Mouse (Mus musculus): ENCODE measurements around the gene Nrxn3. TPM values are rescaled to one million over a fixed set of nuclear protein-coding genes. Genes with fewer than 3 reads are reported as not detected.

Gene Nrxn3
- total RNA-seq, 2 experiments from 2014 or later, result 0.51 to 0.55 TPM

DNA sequence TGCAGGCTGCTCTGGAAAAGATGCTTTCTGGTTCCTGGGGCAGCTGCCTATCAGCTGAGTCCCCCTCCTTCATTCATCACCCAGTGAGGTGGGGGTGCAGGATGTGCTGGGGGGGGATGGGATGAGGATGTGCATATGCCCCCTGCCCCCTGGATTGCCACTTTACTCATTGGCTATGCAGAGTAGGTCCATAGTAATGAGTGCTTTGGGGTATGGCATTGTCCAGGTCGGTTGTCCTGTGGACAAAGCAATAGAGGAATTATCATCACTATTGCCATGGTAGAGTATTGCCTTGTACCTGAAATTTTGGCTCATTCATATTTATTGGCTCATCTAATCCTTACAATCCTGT lies 79.0 kb downstream of the Nrxn3 start:
- intact Hi-C loops (cut with DNase I; ENCODE audit: low total_unique reads), result no loop called here
- no peak for DNase-seq

DNA sequence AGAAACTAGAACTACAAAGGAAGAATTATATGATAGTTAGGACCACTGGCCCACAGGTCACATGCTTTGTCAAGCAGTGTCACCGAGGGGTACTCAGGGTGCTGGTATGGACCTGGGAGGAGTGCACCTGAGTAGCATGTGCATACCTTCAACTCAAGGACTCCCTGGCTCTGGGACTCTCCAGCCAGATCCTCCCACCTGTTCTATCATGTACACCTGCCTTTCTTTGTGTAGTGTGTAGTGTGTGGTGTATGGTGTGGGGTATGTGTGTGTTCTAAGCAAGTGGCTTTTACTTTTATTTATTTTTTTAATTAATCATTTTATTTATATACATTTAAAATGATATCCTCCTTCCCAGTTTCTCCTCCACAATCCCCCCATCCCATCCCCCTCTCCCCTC lies 86.3 kb downstream of the Nrxn3 start:
- no peak for DNase-seq
- intact Hi-C loops (cut with DNase I; ENCODE audit: low total_unique reads), result no loop called here

DNA sequence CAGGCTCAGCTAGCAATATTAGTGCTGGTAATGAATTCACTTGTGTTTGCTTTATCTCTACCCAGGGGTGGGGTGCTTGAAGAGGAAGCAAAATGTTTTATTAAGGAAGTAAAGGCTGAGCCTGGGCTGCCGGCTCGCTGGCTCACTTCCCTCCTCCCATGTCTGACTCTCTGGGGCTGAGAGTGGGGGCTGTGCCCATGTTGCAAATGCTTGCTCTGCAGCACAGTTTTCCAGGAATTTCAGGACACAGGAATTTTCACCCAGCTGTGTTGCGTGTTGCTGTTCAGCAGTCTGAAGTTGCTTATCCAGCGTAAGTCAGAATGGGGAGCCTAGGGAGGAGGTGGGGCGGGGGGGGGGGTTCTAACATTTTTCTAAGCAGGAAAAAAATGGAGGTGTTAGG lies 89.5 kb downstream of the Nrxn3 start:
- intact Hi-C loops (cut with DNase I; ENCODE audit: low total_unique reads), result no loop called here
- peak; percentile 19 for DNase-seq

DNA sequence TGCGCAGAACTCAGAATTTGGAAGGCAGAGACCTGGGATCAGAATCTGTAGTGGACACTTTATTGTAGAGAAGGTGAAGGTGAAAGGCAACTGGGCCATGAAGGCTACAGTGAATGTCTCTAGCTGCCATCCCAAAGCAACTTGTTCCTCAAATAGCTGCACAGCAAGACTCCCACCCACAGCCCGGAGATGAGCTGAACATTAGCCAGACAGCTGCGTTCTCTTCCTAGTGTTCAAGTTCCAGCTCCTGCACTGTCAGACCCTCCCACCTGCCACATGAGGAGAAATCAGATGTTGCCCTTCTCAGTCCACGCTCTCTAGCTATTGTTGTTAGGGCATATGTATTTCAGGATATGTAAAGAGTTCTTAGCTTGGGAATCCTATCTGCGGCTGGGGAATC lies 94.2 kb downstream of the Nrxn3 start:
- intact Hi-C loops (cut with DNase I; ENCODE audit: low total_unique reads), result no loop called here
- no peak for DNase-seq

DNA sequence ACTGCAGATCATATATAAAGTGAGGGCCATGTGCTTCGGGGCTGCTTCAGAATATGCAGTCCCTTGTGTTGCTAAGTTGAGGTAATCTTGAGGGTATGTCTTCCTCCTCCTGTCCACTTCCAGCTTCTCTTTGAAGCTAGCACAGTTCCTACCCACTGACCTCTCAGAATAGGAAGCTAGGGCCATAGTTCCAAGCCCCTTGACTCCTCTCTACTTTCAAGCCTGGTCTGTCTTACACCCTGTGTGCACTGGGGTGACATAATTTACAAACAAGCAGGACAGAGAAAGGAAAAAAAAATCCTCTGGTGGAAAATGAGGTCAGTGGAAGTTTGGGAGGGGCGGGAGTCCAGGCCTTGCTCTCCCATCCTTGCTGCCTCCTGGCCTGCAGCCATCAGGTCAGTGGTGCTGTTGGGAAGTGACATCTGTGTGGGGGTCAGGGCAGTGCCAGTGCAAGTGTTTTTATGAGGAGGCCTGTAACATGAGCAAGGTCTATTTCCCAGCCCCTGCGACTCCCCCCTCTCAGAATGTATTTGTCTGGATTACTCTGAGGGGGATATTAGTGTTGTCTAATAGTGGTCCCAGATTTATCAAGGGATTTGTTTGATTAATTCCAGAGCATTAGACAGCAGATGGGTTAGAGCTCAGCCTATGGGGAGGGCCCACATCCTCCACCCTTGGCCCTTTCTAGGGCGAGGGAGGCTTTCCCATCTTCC lies 96.1 kb downstream of the Nrxn3 start:
- peak; percentile 61 for DNase-seq
- intact Hi-C loops (cut with DNase I; ENCODE audit: low total_unique reads), result no loop called here

DNA sequence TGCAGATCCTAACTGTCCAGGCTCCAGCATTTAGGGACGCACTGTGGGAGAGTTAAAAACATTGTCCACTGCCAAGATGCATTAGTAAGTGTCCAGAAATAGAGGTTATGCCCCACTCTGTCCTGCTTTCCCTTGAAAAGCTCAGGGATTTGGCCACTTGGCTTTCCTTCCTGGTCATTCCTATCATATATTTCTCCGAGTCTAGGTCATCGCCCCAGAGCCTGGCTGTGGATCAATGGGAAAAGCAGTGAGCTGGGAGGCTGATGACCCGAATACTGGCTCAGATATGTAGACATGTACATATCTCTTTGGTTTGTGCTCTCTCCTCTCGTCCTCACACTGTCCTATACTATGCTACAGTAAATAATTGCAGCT lies 96.6 kb downstream of the Nrxn3 start:
- no peak for DNase-seq
- intact Hi-C loops (cut with DNase I; ENCODE audit: low total_unique reads), result no loop called here

DNA sequence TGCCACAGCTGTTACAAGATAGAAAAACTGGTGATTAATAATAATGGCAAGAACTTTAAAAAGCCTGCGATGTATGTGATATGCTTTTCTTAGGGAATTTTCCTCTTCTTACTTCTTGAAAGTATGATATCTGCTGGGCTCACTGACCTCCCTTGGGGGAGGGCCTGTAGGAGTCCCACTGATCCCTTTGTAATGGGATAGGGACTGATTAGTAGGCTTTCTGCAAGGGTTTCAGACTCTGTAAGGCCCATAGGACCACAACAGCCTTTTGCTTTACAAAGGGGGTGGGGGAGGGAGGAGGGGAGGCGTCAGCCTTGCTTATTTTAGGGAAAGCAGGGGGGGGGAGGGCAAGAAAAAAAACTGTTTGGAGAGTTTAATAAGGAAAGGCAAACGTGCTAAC lies 97.5 kb downstream of the Nrxn3 start:
- no peak for DNase-seq
- intact Hi-C loops (cut with DNase I; ENCODE audit: low total_unique reads), result no loop called here

DNA sequence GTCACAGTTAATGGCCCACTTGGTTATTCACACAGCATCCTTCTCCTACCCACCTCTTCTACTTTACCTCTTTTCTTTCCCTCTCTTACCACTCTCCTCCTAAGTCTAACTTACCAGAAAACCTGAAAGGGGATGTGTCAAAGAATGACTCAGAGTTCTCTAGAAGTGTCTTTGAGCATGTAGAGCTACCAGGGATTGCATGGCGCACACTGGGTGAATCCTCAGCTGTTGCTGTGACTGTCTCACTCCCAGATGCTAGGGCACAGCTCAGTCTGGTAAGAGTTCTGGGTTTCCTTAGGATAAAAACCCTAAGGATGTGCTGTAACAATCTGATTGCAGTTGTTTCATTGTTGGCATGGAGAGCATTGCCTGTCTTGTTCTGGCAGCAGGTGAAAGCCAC lies 108.2 kb downstream of the Nrxn3 start:
- intact Hi-C loops (cut with DNase I; ENCODE audit: low total_unique reads), result no loop called here
- no peak for DNase-seq

DNA sequence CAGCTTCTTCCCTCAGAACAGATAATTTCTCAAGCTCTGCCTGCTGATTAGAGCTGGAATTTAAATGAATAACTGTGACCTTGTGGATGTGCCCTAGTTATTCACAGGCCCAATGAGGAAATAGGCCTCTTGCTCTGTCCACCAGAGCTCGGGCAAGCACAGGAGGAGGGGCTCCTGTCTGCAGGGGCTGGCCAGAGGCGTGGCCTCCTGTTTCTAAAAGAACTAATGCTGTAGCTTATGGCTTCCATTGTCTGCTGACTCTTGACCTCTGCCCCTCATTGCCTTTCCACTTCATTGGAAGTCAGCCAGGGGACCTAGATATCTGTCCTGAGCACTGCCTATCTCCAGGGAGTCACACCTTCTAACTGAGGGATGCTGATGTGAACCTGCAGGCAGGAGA lies 113.1 kb downstream of the Nrxn3 start:
- intact Hi-C loops (cut with DNase I; ENCODE audit: low total_unique reads), result no loop called here

DNA sequence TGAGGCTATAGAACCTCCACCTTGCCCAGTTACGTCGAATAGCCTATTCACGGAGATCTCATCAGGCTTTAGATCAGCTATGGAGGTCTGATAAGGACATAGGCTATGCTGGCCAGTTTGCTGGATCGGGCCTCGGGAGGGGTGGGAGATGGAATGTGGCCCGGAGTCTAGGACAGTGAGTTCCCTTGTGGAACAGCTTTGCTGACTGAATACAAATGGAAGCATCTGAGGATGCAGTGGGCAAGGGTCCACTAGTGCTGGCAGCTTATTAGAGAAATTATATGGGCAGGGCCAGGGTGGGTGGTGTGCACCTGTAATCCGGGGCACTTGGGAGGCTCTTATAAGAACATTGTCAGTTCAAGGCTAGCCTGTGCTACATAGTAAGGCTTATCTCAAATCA lies 117.0 kb downstream of the Nrxn3 start:
- intact Hi-C loops (cut with DNase I; ENCODE audit: low total_unique reads), result no loop called here
- no peak for DNase-seq

More for the DNA sequence above, 113.1 kb downstream of the Nrxn3 start:
- no peak for DNase-seq

DNA sequence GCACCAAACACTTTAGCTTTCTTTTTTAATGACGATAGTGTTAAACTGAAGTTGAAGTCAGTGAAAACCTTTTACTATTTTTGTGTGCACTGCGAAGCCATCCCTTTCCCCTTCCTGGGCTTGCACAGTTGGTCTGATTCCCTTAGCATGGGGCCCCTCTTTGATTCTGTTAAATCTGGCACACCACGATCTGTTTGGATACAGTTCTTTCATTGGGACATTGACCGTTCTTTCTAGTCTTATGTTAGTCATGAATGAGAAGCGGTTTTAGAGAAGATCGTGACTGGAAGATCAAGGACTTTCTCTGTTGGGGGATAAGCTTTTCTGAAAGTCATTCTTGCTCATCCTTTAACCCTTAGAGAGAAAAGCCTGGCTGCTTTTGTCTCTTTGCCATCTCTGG lies 118.7 kb downstream of the Nrxn3 start:
- DNase-seq, result no peak
- intact Hi-C loops (cut with DNase I; ENCODE audit: low total_unique reads), result no loop called here

DNA sequence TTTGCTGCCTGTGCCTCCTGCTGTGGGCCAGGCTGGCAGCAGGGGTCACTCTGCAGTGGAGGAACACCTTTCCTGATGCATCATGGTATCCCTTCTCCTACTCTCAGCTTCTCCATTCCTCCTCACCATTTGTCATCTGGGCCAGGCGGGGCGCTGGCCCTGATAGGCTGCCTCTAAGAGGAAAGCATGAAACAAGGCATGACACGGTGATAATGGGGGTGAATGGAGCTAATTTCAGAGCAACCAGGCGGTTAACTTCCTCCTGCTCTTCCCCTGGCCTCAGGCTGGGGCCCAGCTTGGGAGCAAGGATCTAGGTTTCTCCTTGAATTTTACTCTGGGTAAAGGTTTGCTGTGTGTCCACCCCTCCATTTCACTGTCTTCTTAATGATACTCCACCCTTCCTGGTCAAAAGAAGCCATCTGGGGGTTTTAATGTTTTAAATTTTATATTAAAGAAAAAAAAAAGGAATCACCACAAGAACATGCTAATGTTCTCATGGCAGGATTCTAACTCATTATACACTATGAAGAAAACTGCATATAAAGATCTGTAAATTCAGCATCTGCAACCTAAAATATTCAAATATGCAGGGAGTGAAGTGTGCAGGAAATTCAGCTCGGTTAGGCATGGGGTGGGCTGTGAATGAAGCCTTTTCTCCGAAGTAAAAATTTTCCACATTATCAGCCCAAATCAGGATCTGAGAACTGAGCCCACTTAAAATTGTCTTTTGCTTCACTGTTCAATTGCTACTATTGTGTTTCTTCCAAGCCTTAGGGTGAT lies 127.9 kb downstream of the Nrxn3 start:
- intact Hi-C loops (cut with DNase I; ENCODE audit: low total_unique reads), result no loop called here
- DNase-seq, result no peak

DNA sequence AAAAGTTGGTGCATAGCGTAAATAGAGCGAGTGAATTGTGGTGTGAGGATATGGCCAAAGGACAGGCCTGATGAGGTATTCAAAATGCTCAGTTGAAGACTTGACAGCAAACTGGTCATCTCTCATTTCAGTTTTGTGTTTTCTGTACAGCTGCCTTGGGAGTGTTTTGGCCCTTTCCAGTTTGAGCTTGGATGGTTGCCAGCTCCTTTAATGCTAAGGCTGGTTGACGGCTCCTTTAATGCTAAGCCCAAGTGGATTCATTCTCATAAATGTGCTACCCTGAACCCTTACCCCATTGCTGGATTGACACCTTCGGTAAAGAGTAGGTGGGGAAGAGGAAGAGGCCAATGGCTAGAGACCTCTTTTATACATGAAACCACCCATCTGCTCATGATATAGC lies 131.4 kb downstream of the Nrxn3 start:
- intact Hi-C loops (cut with DNase I; ENCODE audit: low total_unique reads), result no loop called here
- no peak for DNase-seq

DNA sequence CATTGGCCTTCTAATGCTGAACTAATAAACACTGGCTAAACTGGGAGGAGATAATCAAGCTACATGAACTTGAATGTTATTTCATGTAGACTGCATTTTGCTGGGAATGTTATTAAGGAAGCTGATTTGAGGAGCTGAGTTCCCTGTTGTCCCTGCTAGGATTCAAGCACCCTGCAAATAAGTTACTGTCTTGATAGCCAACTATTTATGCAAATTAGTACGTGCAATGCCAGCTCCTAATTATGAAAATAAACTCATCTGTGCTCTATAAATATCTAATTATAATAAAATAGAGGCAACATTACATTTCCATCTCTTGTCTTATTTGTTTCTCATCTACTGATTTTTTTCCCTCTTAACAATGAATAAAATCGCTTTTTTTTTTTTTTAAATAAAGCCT lies 135.0 kb downstream of the Nrxn3 start:
- no peak for DNase-seq
- intact Hi-C loops (cut with DNase I; ENCODE audit: low total_unique reads), result no loop called here

DNA sequence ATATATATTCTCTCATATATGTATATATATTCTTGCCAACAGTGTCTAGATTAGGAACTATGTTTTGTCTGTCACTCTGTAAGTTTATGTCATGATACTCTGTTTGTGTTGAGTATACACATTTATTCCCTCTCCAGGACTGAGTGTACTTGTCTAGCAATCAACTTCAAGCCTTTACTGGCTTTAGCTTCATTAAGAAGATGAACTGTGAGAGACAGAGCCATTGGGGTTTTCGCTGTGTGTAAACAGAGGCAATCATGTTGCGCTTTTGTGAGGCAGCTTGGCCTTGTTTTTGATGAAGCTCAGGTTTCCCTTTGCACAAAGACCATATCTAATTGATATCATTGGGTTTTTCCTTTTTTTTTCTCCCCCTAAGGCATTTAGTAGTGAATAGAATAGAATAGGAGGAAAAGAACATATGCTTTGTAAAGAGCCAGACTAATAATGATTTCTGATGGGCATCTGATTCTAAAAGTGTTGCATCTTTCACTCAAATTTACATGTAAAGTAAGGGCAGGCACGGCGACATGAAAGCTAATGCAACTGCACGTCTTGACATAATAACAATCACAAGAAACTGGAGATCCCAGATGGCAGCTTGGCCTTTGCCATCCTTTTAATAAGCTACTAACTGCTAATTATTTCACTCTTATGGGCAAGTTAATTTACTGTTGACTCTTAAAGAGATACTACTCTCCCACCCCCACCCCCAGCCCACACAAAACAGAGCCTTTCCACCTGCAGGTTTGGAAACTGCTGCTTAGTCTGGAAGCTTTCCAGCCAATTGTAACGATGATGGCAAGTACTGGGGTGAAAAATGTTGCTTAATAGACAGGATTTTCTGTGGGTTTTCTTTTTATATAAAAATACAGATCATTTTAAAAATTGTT lies 137.0 kb downstream of the Nrxn3 start:
- DNase-seq, result no peak
- intact Hi-C loops (cut with DNase I; ENCODE audit: low total_unique reads), result no loop called here

DNA sequence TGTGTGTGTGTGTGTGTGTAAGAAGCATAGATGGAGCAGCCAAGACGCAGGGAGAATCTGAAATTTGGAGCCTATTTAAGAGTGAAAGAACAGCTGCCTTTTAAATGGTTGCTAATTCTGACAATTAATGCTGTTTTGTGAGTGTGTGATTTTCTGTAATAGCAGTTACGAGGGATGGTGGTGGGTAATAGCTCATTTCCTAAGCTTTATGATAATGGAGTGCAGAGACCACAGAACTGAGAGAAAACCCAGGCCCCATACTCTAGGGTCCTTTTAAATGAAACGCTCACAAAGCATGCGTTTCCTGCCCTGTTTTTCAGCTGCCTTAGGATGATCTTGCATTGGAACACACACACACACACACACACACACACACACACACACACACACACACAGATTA lies 137.7 kb downstream of the Nrxn3 start:
- intact Hi-C loops (cut with DNase I; ENCODE audit: low total_unique reads), result no loop called here

DNA sequence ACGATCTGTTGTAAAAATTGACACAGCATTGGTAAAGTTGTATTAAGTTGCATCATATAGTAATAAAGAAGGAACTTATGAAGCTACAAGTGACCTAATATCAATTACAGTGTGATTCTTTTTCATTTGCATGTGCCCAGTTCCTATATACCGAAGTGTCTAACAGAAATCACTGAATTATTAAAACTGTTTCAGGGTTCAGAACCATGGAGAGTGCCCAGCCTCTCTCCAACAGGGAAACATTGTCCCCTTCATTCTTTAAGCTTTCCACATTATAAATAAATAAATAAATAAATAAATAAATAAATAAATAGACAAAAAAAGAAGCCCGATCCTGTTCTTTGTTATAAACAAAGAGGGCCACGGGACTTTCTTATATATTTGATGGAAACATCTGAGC lies 140.4 kb downstream of the Nrxn3 start:
- intact Hi-C loops (cut with DNase I; ENCODE audit: low total_unique reads), result no loop called here
- no peak for DNase-seq

More for the DNA sequence above, 137.7 kb downstream of the Nrxn3 start:
- no peak for DNase-seq

DNA sequence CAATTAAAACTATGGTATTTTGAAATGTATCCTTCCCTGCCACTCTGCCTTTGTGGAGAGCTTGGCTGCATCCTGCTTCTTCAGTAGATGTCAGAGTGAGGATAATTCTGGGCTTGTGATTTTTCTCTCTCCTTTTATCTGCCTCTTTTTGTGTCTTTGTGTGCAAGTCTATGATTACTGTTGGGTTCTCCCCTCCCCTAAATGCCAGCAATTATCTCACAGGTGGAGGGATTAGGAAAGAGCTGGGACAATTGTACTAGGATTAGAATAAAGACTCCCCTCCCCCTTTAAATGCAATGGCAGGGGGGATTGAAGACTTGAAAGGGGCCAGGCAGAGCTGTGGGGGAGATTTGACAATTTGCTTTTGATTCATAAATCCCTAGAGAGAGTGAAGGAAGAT lies 145.6 kb downstream of the Nrxn3 start:
- DNase-seq, result no peak
- intact Hi-C loops (cut with DNase I; ENCODE audit: low total_unique reads), result no loop called here

DNA sequence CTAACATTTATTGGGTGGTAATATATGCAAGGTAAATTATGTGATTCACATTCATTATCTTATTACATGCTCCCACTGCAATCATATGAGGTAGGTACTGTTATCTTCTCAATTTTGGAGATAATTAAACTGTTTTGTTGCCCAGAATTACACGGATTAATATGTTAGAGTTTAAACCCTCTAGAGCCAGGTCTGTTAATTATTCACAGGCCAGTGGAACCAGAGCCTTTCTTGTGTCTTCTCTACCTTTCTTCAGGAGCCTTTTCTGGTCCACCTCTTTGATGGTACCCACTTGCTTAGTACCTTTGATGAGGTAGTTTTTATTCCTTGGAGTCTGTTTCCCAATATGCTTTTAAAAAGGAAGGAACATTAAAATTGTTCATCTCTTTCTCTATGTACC lies 174.7 kb downstream of the Nrxn3 start:
- intact Hi-C loops (cut with DNase I; ENCODE audit: low total_unique reads), result no loop called here
- no peak for DNase-seq

DNA sequence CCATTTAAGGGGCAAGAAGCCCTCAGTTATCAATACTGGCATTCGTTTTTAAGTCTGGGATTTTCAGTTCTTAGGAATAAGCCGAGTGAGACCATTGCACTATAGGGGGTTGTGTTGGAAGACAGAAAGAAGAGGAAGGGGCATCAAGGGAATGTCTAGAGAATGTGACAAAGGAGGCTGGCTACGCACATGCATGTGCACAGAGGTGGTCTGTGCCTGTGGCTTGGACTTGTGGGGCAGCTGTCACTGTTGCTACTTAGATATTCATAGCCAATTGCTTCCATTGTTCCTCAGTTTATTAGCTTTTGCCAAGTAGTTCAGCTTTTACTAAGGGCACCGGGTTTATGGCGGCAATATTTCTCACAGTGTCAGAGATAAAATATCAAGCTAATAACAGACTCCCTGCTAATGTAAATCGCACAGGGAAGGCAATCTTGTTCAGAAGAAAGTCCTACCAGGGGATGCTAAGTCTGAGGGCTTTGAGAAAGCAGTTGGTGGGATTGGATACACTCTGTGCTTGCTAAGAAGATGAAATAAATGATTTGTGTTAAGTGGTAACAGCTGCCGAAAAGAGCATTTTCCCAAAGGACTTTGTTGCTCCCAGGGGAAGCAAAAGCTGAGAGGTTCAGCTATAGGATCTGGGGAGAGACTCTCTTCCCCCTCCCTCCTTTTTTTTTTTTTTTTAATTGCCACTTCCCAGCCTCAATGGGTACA lies 177.5 kb downstream of the Nrxn3 start:
- no peak for DNase-seq
- intact Hi-C loops (cut with DNase I; ENCODE audit: low total_unique reads), result no loop called here

Measured in gastrocnemius, postnatal 14 days (tissue).